Mouse (Mus musculus): ENCODE results near the gene Olfr1487. TPM values are rescaled to one million over a fixed set of nuclear protein-coding genes. Genes with fewer than 3 reads are reported as not detected.
"Not testable (repeated sequence)": the region's sequence is repeated elsewhere in the genome, so short reads cannot be mapped to it uniquely, and the experiment has no call there.

Gene Olfr1487
- polyA plus RNA-seq (2015; fragmentation: Nextera tagmentation; extraction: Ambion mirVana) = not detected in 2 replicates

DNA sequence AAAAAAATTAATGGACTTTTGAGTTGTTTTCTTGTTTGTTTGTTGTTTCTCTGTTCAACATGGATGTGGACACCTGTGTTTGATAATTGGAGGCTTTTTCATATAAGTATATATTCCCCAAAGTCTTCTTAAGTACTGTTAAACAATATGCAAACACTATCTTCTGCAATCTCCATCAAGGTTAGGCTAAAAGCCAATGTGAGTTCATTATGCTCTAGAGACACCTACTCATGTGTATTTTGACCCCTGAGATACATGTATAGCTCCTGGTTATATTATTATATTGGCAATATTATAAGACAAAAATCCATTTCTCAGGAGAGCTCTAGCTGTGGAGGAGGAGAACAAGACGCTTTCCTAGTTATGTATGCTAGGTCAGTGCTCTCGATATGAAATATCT is at the start of gene Olfr1487:
Gene Olfr1487, plus strand, starts transcription at position 301 of the 400 bp plus-strand sequence.
- H3K27ac ChIP-seq; H3K4me3 ChIP-seq; H3K36me3 ChIP-seq; H3K4me1 ChIP-seq (replicated peaks); H3K4me2 ChIP-seq; ATAC-seq (replicated peaks; ENCODE audit: insufficient number of reproducible peaks, insufficient read depth, low FRiP score, low read depth); H3K27me3 ChIP-seq; H3K9me3 ChIP-seq (replicated peaks); H3K9ac ChIP-seq: not testable (repeated sequence)
- whole genome bisulfite sequencing = 84% methylated on average over 2 of the region's 2 CpGs

DNA sequence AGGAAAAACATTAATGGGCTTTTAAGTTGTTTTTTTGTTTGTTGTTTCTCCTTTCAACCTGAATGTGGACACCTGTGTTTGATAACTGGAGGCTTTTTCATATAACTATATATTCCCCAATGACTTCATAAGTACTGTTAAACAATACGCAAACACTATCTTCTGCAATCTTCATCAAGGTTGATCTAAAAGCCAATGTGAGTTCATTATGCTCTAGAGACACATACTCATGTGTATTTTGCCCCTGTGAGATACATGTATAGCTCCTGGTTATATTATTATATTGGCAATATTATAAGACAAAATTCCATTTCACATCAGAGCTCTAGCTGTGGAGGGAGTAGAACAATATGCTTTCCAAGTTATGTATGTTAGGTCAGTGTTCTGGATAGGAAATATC is 34.0 kb upstream of the Olfr1487 start, which contains the start of gene Olfr1484:
Gene Olfr1484, plus strand, starts transcription at position 301 of the 400 bp plus-strand sequence.
- Histone ChIP-seq H3K9ac (no peak within 1 kb of the TSS), H3K36me3 (no peaks in the 10 kb centered on the region), H3K4me2 (no peak within 1 kb of the TSS), H3K4me3 (no peak within 1 kb of the TSS), H3K9me3 (replicated peaks) (no peaks in the 10 kb centered on the region), H3K27me3 (no peaks in the 10 kb centered on the region), H3K27ac (no peak within 1 kb of the TSS), H3K4me1 (replicated peaks) (no peaks in the 10 kb centered on the region)
- no peak for ATAC-seq (replicated peaks; ENCODE audit: insufficient number of reproducible peaks, insufficient read depth, low FRiP score, low read depth)
- WGBS = 83% methylated on average over 1 of the region's 1 CpGs

DNA sequence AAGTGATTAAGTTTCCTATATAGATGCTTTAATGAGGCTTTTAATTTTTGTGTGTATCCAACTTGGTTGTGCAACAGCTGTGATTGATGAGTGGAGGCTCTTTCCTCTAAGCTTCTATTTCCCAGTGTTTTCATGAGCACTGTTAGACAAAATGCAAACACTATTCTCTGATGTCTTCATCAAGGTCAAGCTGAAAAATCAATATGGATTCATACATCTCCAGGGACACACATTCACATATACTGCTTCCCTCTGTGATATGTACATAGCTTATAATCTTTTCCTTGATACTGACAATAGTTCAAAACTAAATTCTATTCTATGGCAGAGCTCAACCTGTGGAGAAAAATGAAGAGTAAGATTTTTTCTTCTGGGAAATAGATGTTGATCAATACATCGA is 14.1 kb downstream of the Olfr1487 start, which contains the start of gene Olfr1489:
Gene Olfr1489, plus strand, starts transcription at position 301 of the 400 bp plus-strand sequence.
- no peaks in the 10 kb centered on the region for H3K27me3 ChIP-seq
- H3K4me1 ChIP-seq (replicated peaks) = no peaks in the 10 kb centered on the region
- ATAC-seq (replicated peaks; ENCODE audit: insufficient number of reproducible peaks, insufficient read depth, low FRiP score, low read depth) = no peak
- WGBS = 73% methylated on average over 1 of the region's 1 CpGs
- no peak within 1 kb of the TSS for H3K4me2 ChIP-seq
- H3K4me3 ChIP-seq = no peak within 1 kb of the TSS
- H3K9me3 ChIP-seq (replicated peaks) = 0 out of 2 replicates have a peak, but pooled peaks cover under 1% of the 10 kb centered on the region
- H3K27ac ChIP-seq = no peak within 1 kb of the TSS
- no peaks in the 10 kb centered on the region for H3K36me3 ChIP-seq
- no peak within 1 kb of the TSS for H3K9ac ChIP-seq

DNA sequence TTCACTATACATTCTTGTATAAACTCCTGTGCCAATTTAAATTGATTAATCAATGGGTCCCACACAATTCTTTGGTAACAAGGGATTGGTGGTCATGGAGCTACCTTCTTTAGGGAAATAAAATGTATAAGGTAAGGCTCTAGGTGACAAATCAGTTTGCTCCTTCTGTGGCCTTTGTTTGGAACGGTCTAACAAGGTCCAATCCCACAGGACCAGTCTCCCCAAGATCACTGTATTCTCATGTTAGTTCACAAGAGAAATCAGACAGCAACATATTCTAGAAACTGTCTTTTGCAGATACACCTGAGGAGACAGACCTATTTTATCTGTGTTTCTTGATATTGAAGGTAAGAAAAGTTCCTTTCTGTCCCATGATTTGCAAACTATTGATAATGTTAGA is 33.6 kb downstream of the Olfr1487 start, which contains the start of gene Olfr1490:
Gene Olfr1490, plus strand, starts transcription at position 301 of the 400 bp plus-strand sequence.
- no peaks in the 10 kb centered on the region for H3K36me3 ChIP-seq
- H3K27me3 ChIP-seq = no peaks in the 10 kb centered on the region
- 48% methylated on average over 1 of the region's 1 CpGs for WGBS
- H3K4me2 ChIP-seq = no peak within 1 kb of the TSS
- no peaks in the 10 kb centered on the region; the same call in 1 of the 2 replicates for H3K9me3 ChIP-seq (replicated peaks)
- no peaks in the 10 kb centered on the region for H3K4me1 ChIP-seq (replicated peaks)
- no peak within 1 kb of the TSS for H3K9ac ChIP-seq
- H3K27ac ChIP-seq = no peak within 1 kb of the TSS
- no peak for ATAC-seq (replicated peaks; ENCODE audit: insufficient number of reproducible peaks, insufficient read depth, low FRiP score, low read depth)
- H3K4me3 ChIP-seq = no peak within 1 kb of the TSS

Small RNA genes lying within 50 kb of the gene (microRNA-seq; reads per million reads assigned to microRNA genes)
- not detected for gene Gm22323
- gene Gm23931 = not detected

Other genes starting within 250 kb of the Olfr1487 start
- gene Olfr1469, start 209.5 kb upstream of the Olfr1487 start, polyA plus RNA-seq (2015; fragmentation: Nextera tagmentation; extraction: Ambion mirVana) = not detected in 2 replicates
- not detected in 2 replicates for gene Olfr1471, start 174.0 kb upstream of the Olfr1487 start, polyA plus RNA-seq (2015; fragmentation: Nextera tagmentation; extraction: Ambion mirVana)
- not detected in 2 replicates for gene Olfr1472, start 161.3 kb upstream of the Olfr1487 start, polyA plus RNA-seq (2015; fragmentation: Nextera tagmentation; extraction: Ambion mirVana)
- gene Olfr1474, start 147.8 kb upstream of the Olfr1487 start, polyA plus RNA-seq (2015; fragmentation: Nextera tagmentation; extraction: Ambion mirVana) = not detected in 2 replicates
- not detected in 2 replicates for gene Olfr1475, start 137.2 kb upstream of the Olfr1487 start, polyA plus RNA-seq (2015; fragmentation: Nextera tagmentation; extraction: Ambion mirVana)
- gene Olfr1477, start 116.8 kb upstream of the Olfr1487 start, polyA plus RNA-seq (2015; fragmentation: Nextera tagmentation; extraction: Ambion mirVana) = not detected in 2 replicates
- not detected in 2 replicates for gene Olfr1480, start 89.5 kb upstream of the Olfr1487 start, polyA plus RNA-seq (2015; fragmentation: Nextera tagmentation; extraction: Ambion mirVana)
- not detected in 2 replicates for gene Olfr1484, start 33.9 kb upstream of the Olfr1487 start, polyA plus RNA-seq (2015; fragmentation: Nextera tagmentation; extraction: Ambion mirVana)
- not detected in 2 replicates for gene Olfr1489, start 14.2 kb downstream of the Olfr1487 start, polyA plus RNA-seq (2015; fragmentation: Nextera tagmentation; extraction: Ambion mirVana)
- not detected in 2 replicates for gene Olfr1490, start 33.7 kb downstream of the Olfr1487 start, polyA plus RNA-seq (2015; fragmentation: Nextera tagmentation; extraction: Ambion mirVana)
- not detected in 2 replicates for gene Olfr1491, start 79.9 kb downstream of the Olfr1487 start, polyA plus RNA-seq (2015; fragmentation: Nextera tagmentation; extraction: Ambion mirVana)
- gene Olfr1493-ps1, start 105.9 kb downstream of the Olfr1487 start, polyA plus RNA-seq (2015; fragmentation: Nextera tagmentation; extraction: Ambion mirVana) = not detected in 2 replicates
- not detected in 2 replicates for gene Olfr1494, start 122.4 kb downstream of the Olfr1487 start, polyA plus RNA-seq (2015; fragmentation: Nextera tagmentation; extraction: Ambion mirVana)
- gene Olfr1495, start 147.2 kb downstream of the Olfr1487 start, polyA plus RNA-seq (2015; fragmentation: Nextera tagmentation; extraction: Ambion mirVana) = not detected in 2 replicates
- gene Olfr1496, start 160.5 kb downstream of the Olfr1487 start, polyA plus RNA-seq (2015; fragmentation: Nextera tagmentation; extraction: Ambion mirVana) = not detected in 2 replicates
- gene Olfr1497, start 180.8 kb downstream of the Olfr1487 start, polyA plus RNA-seq (2015; fragmentation: Nextera tagmentation; extraction: Ambion mirVana) = not detected in 2 replicates
- gene Olfr1499, start 202.1 kb downstream of the Olfr1487 start, polyA plus RNA-seq (2015; fragmentation: Nextera tagmentation; extraction: Ambion mirVana) = not detected in 2 replicates
- not detected in 2 replicates for gene Olfr1500, start 213.1 kb downstream of the Olfr1487 start, polyA plus RNA-seq (2015; fragmentation: Nextera tagmentation; extraction: Ambion mirVana)
- not detected in 2 replicates for gene Olfr1501, start 233.3 kb downstream of the Olfr1487 start, polyA plus RNA-seq (2015; fragmentation: Nextera tagmentation; extraction: Ambion mirVana)
- not detected in 2 replicates for gene Olfr1502, start 244.4 kb downstream of the Olfr1487 start, polyA plus RNA-seq (2015; fragmentation: Nextera tagmentation; extraction: Ambion mirVana)